Mouse (Mus musculus): Measurements from ENCODE around the gene Cacnb1. TPM values are rescaled to one million over a fixed set of nuclear protein-coding genes. Genes with fewer than 3 reads are reported as not detected.

Gene Cacnb1
- total and polyA plus RNA-seq, 2 experiments from 2014 or later: 57.2 to 76.4 TPM

DNA sequence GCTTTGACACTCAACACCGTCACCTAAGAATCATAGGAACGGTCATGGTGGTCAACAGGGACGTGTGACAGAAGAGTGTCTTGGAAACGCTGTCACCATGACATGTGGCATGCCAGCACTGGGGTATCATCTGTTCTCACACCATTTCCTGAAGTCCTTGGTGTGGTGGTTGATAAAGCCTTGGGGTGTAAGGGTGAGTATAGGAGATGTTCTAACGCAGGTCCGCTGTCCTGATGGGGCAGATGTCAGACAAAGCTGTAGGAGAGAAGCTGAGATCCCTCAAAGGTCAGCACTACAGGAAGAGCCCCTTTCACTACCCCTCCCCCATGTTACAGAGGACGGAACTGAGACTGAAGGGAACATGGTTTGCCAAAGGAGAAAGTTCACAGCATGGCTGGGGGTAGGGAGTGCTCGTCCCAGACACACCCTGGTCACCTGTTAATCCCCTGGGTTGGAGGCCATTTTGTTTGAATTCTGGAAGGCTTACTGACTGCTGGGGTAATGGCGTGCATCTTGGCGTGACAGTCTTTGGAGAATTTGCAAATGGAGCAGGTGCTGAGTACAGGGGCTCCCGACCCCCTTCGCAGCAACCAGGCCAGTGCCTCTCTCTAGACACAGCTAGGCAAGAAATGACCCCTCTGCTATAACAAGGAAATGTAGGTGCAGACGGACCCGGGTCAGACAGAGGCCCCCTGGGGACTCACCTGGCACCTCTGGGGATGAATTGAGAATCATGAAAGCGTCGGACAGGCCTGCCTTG, 69.5 kb downstream of the Cacnb1 start:
- Histone ChIP-seq H3K36me3 (ENCODE audit: insufficient read depth) (no peaks in the 10 kb centered on the region), H3K27ac (ENCODE audit: low read depth, low read length) (no peak overlapping the region), H3K27me3 (ENCODE audit: insufficient read depth, low read length) (no peaks in the 10 kb centered on the region), H3K4me3 (ENCODE audit: low read depth, low read length) (no peak overlapping the region), H3K4me1 (ENCODE audit: insufficient read depth) (no peaks in the 10 kb centered on the region), H3K4me2 (ENCODE audit: low read depth) (no peak overlapping the region), H3K9ac (no peak overlapping the region), H3K9me3 (ENCODE audit: low read length) (no peaks in the 10 kb centered on the region)
- 89% methylated on average over 16 of the region's 16 CpGs for WGBS
- TF ChIP-seq CTCF (IDR thresholded peaks at IDR 0.05; ENCODE audit: low read depth): no peak
- no peak for DNase-seq
- no peak for ATAC-seq

DNA sequence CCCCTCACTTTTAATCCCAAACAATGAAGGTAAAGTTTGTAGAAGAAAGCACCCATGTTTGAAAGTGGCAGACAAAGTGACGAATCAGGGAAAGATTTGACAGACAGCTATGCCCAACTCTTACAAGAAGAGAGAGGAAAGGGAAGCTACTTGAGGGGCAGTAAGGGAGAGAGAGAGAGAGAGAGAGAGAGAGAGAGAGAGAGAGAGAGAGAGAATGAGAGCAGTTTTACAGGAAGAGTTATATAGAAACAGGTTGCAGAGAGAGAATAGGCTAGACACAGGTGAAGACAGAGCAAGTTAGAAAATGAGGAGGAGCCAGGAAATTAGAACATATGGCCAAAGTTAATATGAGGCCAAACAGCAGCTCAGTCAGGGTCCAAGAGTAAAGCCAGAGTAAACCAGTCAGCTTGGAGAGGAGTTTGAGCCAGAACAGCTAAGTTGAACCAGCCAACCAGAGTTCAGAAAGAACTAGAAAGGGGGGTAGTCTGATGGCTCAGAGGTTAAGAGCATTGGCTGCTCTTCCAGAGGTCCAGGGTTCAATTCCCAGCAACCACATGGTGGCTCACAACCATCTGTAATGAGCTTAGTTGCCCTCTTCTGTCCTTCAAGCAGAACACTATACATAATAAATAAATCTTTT, 70.3 kb downstream of the Cacnb1 start:
- H3K9me3 ChIP-seq (ENCODE audit: low read length): no peaks in the 10 kb centered on the region
- no peak overlapping the region for H3K4me2 ChIP-seq (ENCODE audit: low read depth)
- DNase-seq: no peak
- 77% methylated on average over 1 of the region's 1 CpGs for WGBS
- ATAC-seq: no peak
- no peaks in the 10 kb centered on the region for H3K36me3 ChIP-seq (ENCODE audit: insufficient read depth)
- H3K9ac ChIP-seq: no peak overlapping the region
- no peak for TF ChIP-seq CTCF (IDR thresholded peaks at IDR 0.05; ENCODE audit: low read depth)
- H3K4me1 ChIP-seq (ENCODE audit: insufficient read depth): no peaks in the 10 kb centered on the region
- H3K27me3 ChIP-seq (ENCODE audit: insufficient read depth, low read length): no peaks in the 10 kb centered on the region
- H3K27ac ChIP-seq (ENCODE audit: low read depth, low read length): no peak overlapping the region
- H3K4me3 ChIP-seq (ENCODE audit: low read depth, low read length): no peak overlapping the region

Small RNA genes lying within 50 kb of the gene (microRNA-seq; reads per million reads assigned to microRNA genes)
- 0 reads per million in 2 experiments for gene Gm27597

Other genes with a start within 250 kb of the Cacnb1 start
- gene 1700001P01Rik, start 247.1 kb downstream of the Cacnb1 start, total RNA-seq (2014; rRNA removed): not detected in 2 replicates
- gene 1700001P01Rik, start 247.1 kb downstream of the Cacnb1 start, polyA plus RNA-seq (2015; fragmentation: Nextera tagmentation; extraction: Ambion mirVana): 0.27 and 0.33 TPM in 2 replicates
- 310 and 470 TPM in 2 replicates for gene Rpl23, start 240.6 kb downstream of the Cacnb1 start, total RNA-seq (2014; rRNA removed)
- 346 and 490 TPM in 2 replicates for gene Rpl23, start 240.6 kb downstream of the Cacnb1 start, polyA plus RNA-seq (2015; fragmentation: Nextera tagmentation; extraction: Ambion mirVana)
- gene Lasp1, start 224.0 kb downstream of the Cacnb1 start, total RNA-seq (2014; rRNA removed): 142 and 153 TPM in 2 replicates
- 117 and 152 TPM in 2 replicates for gene Lasp1, start 224.0 kb downstream of the Cacnb1 start, polyA plus RNA-seq (2015; fragmentation: Nextera tagmentation; extraction: Ambion mirVana)
- gene B230217C12Rik, start 182.3 kb downstream of the Cacnb1 start, total RNA-seq (2014; rRNA removed): 21.0 and 24.8 TPM in 2 replicates
- 28.6 and 31.5 TPM in 2 replicates for gene B230217C12Rik, start 182.3 kb downstream of the Cacnb1 start, polyA plus RNA-seq (2015; fragmentation: Nextera tagmentation; extraction: Ambion mirVana)
- gene Fbxo47, start 138.9 kb downstream of the Cacnb1 start, total RNA-seq (2014; rRNA removed): 1.3 and 1.8 TPM in 2 replicates
- gene Fbxo47, start 138.9 kb downstream of the Cacnb1 start, polyA plus RNA-seq (2015; fragmentation: Nextera tagmentation; extraction: Ambion mirVana): 0.43 and 0.58 TPM in 2 replicates
- 0.54 and 1.5 TPM in 2 replicates for gene Plxdc1, start 36.6 kb downstream of the Cacnb1 start, total RNA-seq (2014; rRNA removed)
- gene Plxdc1, start 36.6 kb downstream of the Cacnb1 start, polyA plus RNA-seq (2015; fragmentation: Nextera tagmentation; extraction: Ambion mirVana): 1.6 and 3.5 TPM in 2 replicates
- gene Arl5c, start 26.9 kb downstream of the Cacnb1 start, total RNA-seq (2014; rRNA removed): 3.7 and 5.2 TPM in 2 replicates
- 3.0 and 4.2 TPM in 2 replicates for gene Arl5c, start 26.9 kb downstream of the Cacnb1 start, polyA plus RNA-seq (2015; fragmentation: Nextera tagmentation; extraction: Ambion mirVana)
- 793 and 1,371 TPM in 2 replicates for gene Rpl19, start 3.7 kb upstream of the Cacnb1 start, total RNA-seq (2014; rRNA removed)
- gene Rpl19, start 3.7 kb upstream of the Cacnb1 start, polyA plus RNA-seq (2015; fragmentation: Nextera tagmentation; extraction: Ambion mirVana): 687 and 897 TPM in 2 replicates
- gene Stac2, start 30.4 kb upstream of the Cacnb1 start, total RNA-seq (2014; rRNA removed): 2.8 and 3.8 TPM in 2 replicates
- 2.0 and 2.1 TPM in 2 replicates for gene Stac2, start 30.4 kb upstream of the Cacnb1 start, polyA plus RNA-seq (2015; fragmentation: Nextera tagmentation; extraction: Ambion mirVana)
- gene Fbxl20, start 127.4 kb upstream of the Cacnb1 start, total RNA-seq (2014; rRNA removed): 22.9 and 23.4 TPM in 2 replicates
- gene Fbxl20, start 127.4 kb upstream of the Cacnb1 start, polyA plus RNA-seq (2015; fragmentation: Nextera tagmentation; extraction: Ambion mirVana): 9.1 and 12.5 TPM in 2 replicates
- gene Med1, start 170.3 kb upstream of the Cacnb1 start, total RNA-seq (2014; rRNA removed): 30.2 and 35.5 TPM in 2 replicates
- gene Med1, start 170.3 kb upstream of the Cacnb1 start, polyA plus RNA-seq (2015; fragmentation: Nextera tagmentation; extraction: Ambion mirVana): 44.9 and 56.4 TPM in 2 replicates
- gene Cdk12, start 180.0 kb upstream of the Cacnb1 start, total RNA-seq (2014; rRNA removed): 35.5 and 36.0 TPM in 2 replicates
- gene Cdk12, start 180.0 kb upstream of the Cacnb1 start, polyA plus RNA-seq (2015; fragmentation: Nextera tagmentation; extraction: Ambion mirVana): 2.8 and 4.5 TPM in 2 replicates